Mouse (Mus musculus): Measurements from ENCODE around the gene Mrtfb.

- TF ChIP-seq CTCF (IDR thresholded peaks at IDR 0.05; ENCODE audit: control insufficient read depth, insufficient read depth, low read length) (no peak), POLR2A (IDR thresholded peaks at IDR 0.05; ENCODE audit: borderline replicate concordance, control insufficient read depth, low read depth, low read length) (no peak)
Measured at GRCm38 (mm10) chr16:13430940-13431339, 174.7 kb downstream of the Mrtfb start.

All from bone marrow, adult 2 months (tissue).